Mouse (Mus musculus) kidney, embryonic 16.5 days (tissue): ENCODE measurements at regions not wholly inside any gene's neighbourhood (a gene's known extent, or its start where the extent isn't known, plus 50 kb on each side); places are given as distances from the start of the nearest gene placed in this dataset. TPM values are rescaled to one million over a fixed set of nuclear protein-coding genes. Genes with fewer than 3 reads are reported as not detected.

Source experiments
- microRNA-seq: library from miRNA; unstranded; fragments of <30 nt; microRNA quantifications from one replicate; pipeline ENCODE4, GENCODE M21; 2016

Small RNA genes in the stretch of these regions (microRNA-seq; reads per million reads assigned to microRNA genes)
- gene Gm22825 (not detected), gene Gm23646 (not detected)
